Mouse (Mus musculus): ENCODE data around the gene Aif1. TPM values are rescaled to one million over a fixed set of nuclear protein-coding genes. Genes with fewer than 3 reads are reported as not detected.

Aif1 gene
- polyA plus RNA-seq, 1 experiment from 2014 or later: 14.8 TPM

DNA sequence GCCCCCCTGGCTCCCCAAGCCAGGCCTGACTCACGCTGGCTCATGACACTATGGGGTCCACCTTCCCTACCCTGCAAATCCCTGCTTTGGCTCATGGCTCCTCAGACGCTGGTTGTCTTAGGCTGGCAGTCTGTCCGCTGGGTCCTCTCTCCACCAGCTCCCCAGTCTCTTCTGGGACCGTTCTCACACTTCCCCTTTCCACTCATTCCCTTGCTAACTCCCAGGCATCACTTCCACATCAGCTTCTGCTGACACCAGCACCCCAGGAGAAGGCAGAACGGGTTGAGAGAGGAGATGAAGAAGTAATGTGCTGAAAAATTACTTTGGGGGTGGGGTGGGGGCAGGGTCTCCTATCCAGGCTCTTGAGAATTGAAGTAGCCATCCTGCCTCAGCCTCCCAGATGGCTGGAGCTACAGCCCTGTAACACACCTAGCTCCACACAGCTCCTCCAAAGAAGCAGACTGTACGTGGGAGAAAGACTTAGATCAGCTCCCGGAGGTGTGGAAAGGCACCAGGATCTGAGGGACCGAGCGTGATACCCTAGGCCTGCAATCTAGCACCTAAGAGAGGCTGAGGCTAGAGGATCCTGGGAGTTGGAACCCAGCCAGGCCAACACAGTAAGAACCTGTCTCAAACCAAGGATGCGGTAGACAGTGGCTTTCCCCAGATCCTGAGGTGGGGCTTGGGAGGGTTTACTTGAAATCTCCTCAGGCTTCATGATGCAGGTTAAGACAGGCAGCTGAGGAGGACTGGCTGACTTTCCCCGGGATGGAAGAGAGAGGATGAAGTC is 3.2 kb downstream of the Aif1 start:
- Histone ChIP-seq H3K4me3 (replicated peaks; ENCODE audit: low read depth, low read length) (no peak overlapping the region), H3K27ac (0 out of 2 replicates have a peak overlapping the region, but pooled peaks have one; percentile 63), H3K27me3 (ENCODE audit: insufficient read depth, low read length) (no peaks in the 10 kb centered on the region), H3K9ac (ENCODE audit: low read depth, low read length) (no peak overlapping the region), H3K9me3 (replicated peaks; ENCODE audit: low read length) (no peaks in the 10 kb centered on the region), H3K4me1 (replicated peaks; ENCODE audit: insufficient read depth, low read length) (no peaks in the 10 kb centered on the region), H3K4me2 (ENCODE audit: low read length) (no peak overlapping the region), H3K36me3 (ENCODE audit: insufficient read depth, low read length) (no peaks in the 10 kb centered on the region)
- DNase-seq (ENCODE audit: low spot score): no peak
- ATAC-seq (replicated peaks; ENCODE audit: low FRiP score, low read depth): no peak
- WGBS: 69% methylated on average over 11 of the region's 11 CpGs
- no peak for TF ChIP-seq CTCF (IDR thresholded peaks at IDR 0.05; ENCODE audit: low read depth)

DNA sequence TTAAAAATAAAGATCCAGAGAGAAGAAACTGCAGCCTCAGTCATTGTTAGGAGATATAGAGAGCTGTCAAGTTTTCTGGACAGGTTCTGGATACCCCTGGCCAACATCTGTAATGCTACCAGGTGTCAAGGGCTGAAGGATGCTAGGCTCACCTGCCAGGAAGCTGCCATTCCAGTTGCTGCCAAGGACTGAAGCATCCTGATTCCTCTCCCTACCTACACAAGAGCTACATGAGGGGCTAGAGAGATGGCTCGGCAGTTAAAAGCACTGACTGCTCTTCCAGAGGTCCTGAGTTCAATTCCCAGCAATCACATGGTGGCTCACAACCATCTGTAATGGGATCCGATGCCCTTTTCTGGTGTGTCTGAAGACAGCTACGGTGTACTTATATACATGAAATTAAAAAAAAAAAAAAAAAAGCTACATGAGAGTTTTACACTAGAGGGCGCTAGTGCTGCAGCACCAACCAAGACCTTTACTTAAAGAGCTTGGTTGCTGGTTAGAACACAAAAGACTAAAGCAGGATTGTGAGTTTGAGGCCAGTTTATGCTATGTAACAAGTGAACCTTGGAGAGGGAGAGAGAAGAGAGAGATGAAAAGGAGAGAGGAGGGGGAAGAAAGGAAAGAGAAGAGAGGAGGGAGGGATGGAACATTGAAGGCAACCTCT is 7.2 kb downstream of the Aif1 start:
- TF ChIP-seq CTCF (IDR thresholded peaks at IDR 0.05; ENCODE audit: low read depth): peak; percentile 81
- ATAC-seq (replicated peaks; ENCODE audit: low FRiP score, low read depth) (no peak), DNase-seq (ENCODE audit: low spot score) (peak; percentile 82)
- Histone ChIP-seq H3K9ac (ENCODE audit: low read depth, low read length) (no peak overlapping the region), H3K27me3 (ENCODE audit: insufficient read depth, low read length) (no peaks in the 10 kb centered on the region), H3K4me1 (replicated peaks; ENCODE audit: insufficient read depth, low read length) (peaks cover 7% of the 10 kb centered on the region; the same call in 1 of the 2 replicates), H3K4me3 (replicated peaks; ENCODE audit: low read depth, low read length) (no peak overlapping the region), H3K4me2 (ENCODE audit: low read length) (no peak overlapping the region), H3K9me3 (replicated peaks; ENCODE audit: low read length) (no peaks in the 10 kb centered on the region), H3K27ac (no peak overlapping the region), H3K36me3 (ENCODE audit: insufficient read depth, low read length) (no peaks in the 10 kb centered on the region)
- 18% methylated on average over 4 of the region's 4 CpGs for WGBS

- H3K27ac ChIP-seq: no peak overlapping the region
- WGBS: 89% methylated on average over 7 of the region's 7 CpGs
These were observed 8.1 kb downstream of the Aif1 start for GRCm38 (mm10) chr17:35167794-35168193.

GRCm38 (mm10) chr17:35166352-35167035 is 9.4 kb downstream of the Aif1 start:
- Histone ChIP-seq H3K27ac (peak overlapping the region; percentile 98), H3K9ac (ENCODE audit: low read depth, low read length) (peak overlapping the region; percentile 52; the same call in 1 of the 2 replicates), H3K4me1 (replicated peaks; ENCODE audit: insufficient read depth, low read length) (peaks cover 23% of the 10 kb centered on the region; the same call in 1 of the 2 replicates), H3K4me3 (replicated peaks; ENCODE audit: low read depth, low read length) (no peak overlapping the region), H3K9me3 (replicated peaks; ENCODE audit: low read length) (no peaks in the 10 kb centered on the region), H3K36me3 (ENCODE audit: insufficient read depth, low read length) (peaks cover 6% of the 10 kb centered on the region; the same call in 1 of the 2 replicates), H3K27me3 (ENCODE audit: insufficient read depth, low read length) (no peaks in the 10 kb centered on the region), H3K4me2 (ENCODE audit: low read length) (peak overlapping the region; percentile 53; the same call in 1 of the 2 replicates)
- TF ChIP-seq CTCF (IDR thresholded peaks at IDR 0.05; ENCODE audit: low read depth): peak; percentile 83
- ATAC-seq (replicated peaks; ENCODE audit: low FRiP score, low read depth) (no peak), DNase-seq (ENCODE audit: low spot score) (peak; percentile 91)
- 59% methylated on average over 8 of the region's 8 CpGs for WGBS

More at GRCm38 (mm10) chr17:35167794-35168193, 8.1 kb downstream of the Aif1 start:
- no peaks in the 10 kb centered on the region for H3K36me3 ChIP-seq (ENCODE audit: insufficient read depth, low read length)
- H3K27me3 ChIP-seq (ENCODE audit: insufficient read depth, low read length): no peaks in the 10 kb centered on the region
- H3K4me3 ChIP-seq (replicated peaks; ENCODE audit: low read depth, low read length): no peak overlapping the region
- no peaks in the 10 kb centered on the region for H3K9me3 ChIP-seq (replicated peaks; ENCODE audit: low read length)
- no peak overlapping the region for H3K4me2 ChIP-seq (ENCODE audit: low read length)
- H3K4me1 ChIP-seq (replicated peaks; ENCODE audit: insufficient read depth, low read length): peaks cover 10% of the 10 kb centered on the region; the same call in 1 of the 2 replicates
- TF ChIP-seq CTCF (IDR thresholded peaks at IDR 0.05; ENCODE audit: low read depth): no peak
- ATAC-seq (replicated peaks; ENCODE audit: low FRiP score, low read depth): no peak
- H3K9ac ChIP-seq (ENCODE audit: low read depth, low read length): no peak overlapping the region
- DNase-seq (ENCODE audit: low spot score): no peak

- TF ChIP-seq CTCF (IDR thresholded peaks at IDR 0.05; ENCODE audit: low read depth): no peak
- H3K36me3 ChIP-seq (ENCODE audit: insufficient read depth, low read length): peaks cover 15% of the 10 kb centered on the region
- H3K4me1 ChIP-seq (replicated peaks; ENCODE audit: insufficient read depth, low read length): peaks cover 23% of the 10 kb centered on the region; the same call in 1 of the 2 replicates
- H3K4me2 ChIP-seq (ENCODE audit: low read length): peak overlapping the region; percentile 53
- peak overlapping the region; percentile 100 for H3K4me3 ChIP-seq (replicated peaks; ENCODE audit: low read depth, low read length)
- peak overlapping the region; percentile 61 for H3K9ac ChIP-seq (ENCODE audit: low read depth, low read length)
- peak overlapping the region; percentile 98 for H3K27ac ChIP-seq
- H3K27me3 ChIP-seq (ENCODE audit: insufficient read depth, low read length): no peaks in the 10 kb centered on the region
- ATAC-seq (replicated peaks; ENCODE audit: low FRiP score, low read depth) (peak; percentile 82; the same call in 1 of the 2 replicates), DNase-seq (ENCODE audit: low spot score) (no peak)
- WGBS: 17% methylated on average over 12 of the region's 12 CpGs
- H3K9me3 ChIP-seq (replicated peaks; ENCODE audit: low read length): no peaks in the 10 kb centered on the region
These were observed 10.3 kb downstream of the Aif1 start for GRCm38 (mm10) chr17:35165451-35166155.

All from kidney, postnatal 0 days (tissue).